Mouse (Mus musculus) neural tube, embryonic 15.5 days (tissue): ENCODE results near the gene Cryzl2. TPM values are rescaled to one million over a fixed set of nuclear protein-coding genes. Genes with fewer than 3 reads are reported as not detected.

Source experiments
- ATAC-seq: fragments of 200-750 bp; cut with Nextera tagmentation; 2 replicates; pipeline ENCODE4 v1.8.0; 2017; ENCODE audit warnings: mild to moderate bottlenecking, moderate TSS enrichment, moderate library complexity; ENCODE audit not compliant: low FRiP score
- H3K27ac ChIP-seq: fragments of 300-500 bp; sonication (generic); replicated peaks from 2 replicates; pipeline ENCODE4 v1.5.1; 2015; ENCODE audit warnings: mild to moderate bottlenecking, inconsistent platforms
- H3K27me3 ChIP-seq: fragments of 300-500 bp; sonication (generic); replicated peaks from 2 replicates; pipeline ENCODE4 v1.6.1; 2015; ENCODE audit warnings: inconsistent platforms
- H3K36me3 ChIP-seq: fragments of 300-500 bp; sonication (generic); 2 replicates; pipeline ENCODE4 v1.6.1; 2015; ENCODE audit warnings: inconsistent platforms
- H3K4me1 ChIP-seq: fragments of 300-500 bp; sonication (generic); 2 replicates; pipeline ENCODE4 v1.6.1; 2015; ENCODE audit warnings: inconsistent platforms
- H3K4me2 ChIP-seq: fragments of 300-500 bp; sonication (generic); 2 replicates; pipeline ENCODE4 v1.6.1; 2015; ENCODE audit warnings: inconsistent platforms, mild to moderate bottlenecking, moderate library complexity
- H3K4me3 ChIP-seq: fragments of 300-500 bp; sonication (generic); replicated peaks from 2 replicates; pipeline ENCODE4 v1.5.1; 2015; ENCODE audit warnings: mild to moderate bottlenecking, inconsistent platforms
- H3K9ac ChIP-seq: fragments of 300-500 bp; sonication (generic); replicated peaks from 2 replicates; pipeline ENCODE4 v1.6.1; 2015; ENCODE audit warnings: mild to moderate bottlenecking, inconsistent platforms
- H3K9me3 ChIP-seq: fragments of 300-500 bp; sonication (generic); replicated peaks from 2 replicates; pipeline ENCODE4 v1.6.1; 2016; ENCODE audit warnings: inconsistent platforms
- WGBS: fragments of 180-500 bp; shearing (Covaris S2); methylation state at CpG from one replicate; pipeline ENCODE4 v1.1.7; 2015; ENCODE audit warnings: mixed read lengths; 5-methylcytosine and 5-hydroxymethylcytosine counted together
- polyA plus RNA-seq: library from polyadenylated mRNA; unstranded; fragments of >200 nt; fragmentation: Nextera tagmentation; extraction: Ambion mirVana; gene quantifications from 2 replicates; pipeline ENCODE4 v1.2.1, GENCODE M21; 2015

The Cryzl2 gene
- polyA plus RNA-seq, 1 experiment from 2014 or later = 6.5 TPM

DNA sequence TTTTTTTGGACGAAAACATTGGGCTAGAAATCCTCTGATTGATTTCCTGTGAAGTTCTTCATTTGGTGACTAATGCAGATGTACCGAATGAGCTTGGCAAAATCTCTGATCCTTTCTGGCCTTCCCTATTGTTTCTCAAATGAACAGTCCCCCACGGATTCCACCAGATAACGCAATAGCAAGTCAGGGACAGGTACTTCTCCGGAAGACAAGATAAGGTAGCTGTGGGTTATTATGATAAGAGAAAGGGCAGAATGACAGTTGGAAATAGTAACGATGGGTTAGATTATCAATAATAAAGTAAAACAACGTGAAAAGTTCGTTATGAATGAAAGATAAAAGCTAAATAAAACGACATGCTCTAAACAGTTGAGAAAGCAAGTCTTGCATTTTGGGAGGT is 55.2 kb downstream of the Cryzl2 start:
- no peak for ATAC-seq

DNA sequence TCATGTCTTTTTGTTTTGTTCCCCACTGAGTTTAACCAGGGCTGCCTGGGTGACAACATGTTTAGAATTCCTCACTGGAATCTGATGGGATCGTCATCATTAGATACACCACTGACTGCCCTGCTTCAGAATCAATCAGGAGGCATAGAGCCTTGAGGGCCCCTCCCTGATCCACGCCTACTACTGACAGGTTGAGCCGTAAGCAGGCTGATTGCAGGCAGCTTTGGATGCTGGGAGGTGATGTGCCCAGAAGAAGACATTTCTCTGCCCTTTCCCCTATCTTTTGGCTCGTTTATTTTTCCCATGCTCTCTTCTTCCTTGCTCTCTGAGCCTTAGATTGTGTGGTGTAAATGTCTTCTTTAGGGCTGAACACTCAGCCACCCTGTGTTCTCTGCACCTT is 55.9 kb downstream of the Cryzl2 start:
- H3K9ac ChIP-seq = no peak overlapping the region
- H3K9me3 ChIP-seq = no peaks in the 10 kb centered on the region
- no peak for ATAC-seq
- H3K27ac ChIP-seq = no peak overlapping the region
- no peak overlapping the region for H3K4me3 ChIP-seq
- H3K27me3 ChIP-seq = 0 out of 2 replicates have a peak, but pooled peaks cover 3% of the 10 kb centered on the region
- peaks cover 17% of the 10 kb centered on the region for H3K4me1 ChIP-seq
- no peak overlapping the region for H3K4me2 ChIP-seq
- 78% methylated on average over 4 of the region's 4 CpGs for WGBS
- H3K36me3 ChIP-seq = no peaks in the 10 kb centered on the region

More for the DNA sequence above, 55.2 kb downstream of the Cryzl2 start:
- no peak overlapping the region for H3K9ac ChIP-seq
- H3K27me3 ChIP-seq = 0 out of 2 replicates have a peak, but pooled peaks cover 4% of the 10 kb centered on the region
- H3K27ac ChIP-seq = no peak overlapping the region
- H3K9me3 ChIP-seq = no peaks in the 10 kb centered on the region
- H3K4me2 ChIP-seq = no peak overlapping the region
- no peak overlapping the region for H3K4me3 ChIP-seq
- 83% methylated on average over 9 of the region's 9 CpGs for WGBS
- peaks cover 16% of the 10 kb centered on the region for H3K4me1 ChIP-seq
- H3K36me3 ChIP-seq = no peaks in the 10 kb centered on the region

DNA sequence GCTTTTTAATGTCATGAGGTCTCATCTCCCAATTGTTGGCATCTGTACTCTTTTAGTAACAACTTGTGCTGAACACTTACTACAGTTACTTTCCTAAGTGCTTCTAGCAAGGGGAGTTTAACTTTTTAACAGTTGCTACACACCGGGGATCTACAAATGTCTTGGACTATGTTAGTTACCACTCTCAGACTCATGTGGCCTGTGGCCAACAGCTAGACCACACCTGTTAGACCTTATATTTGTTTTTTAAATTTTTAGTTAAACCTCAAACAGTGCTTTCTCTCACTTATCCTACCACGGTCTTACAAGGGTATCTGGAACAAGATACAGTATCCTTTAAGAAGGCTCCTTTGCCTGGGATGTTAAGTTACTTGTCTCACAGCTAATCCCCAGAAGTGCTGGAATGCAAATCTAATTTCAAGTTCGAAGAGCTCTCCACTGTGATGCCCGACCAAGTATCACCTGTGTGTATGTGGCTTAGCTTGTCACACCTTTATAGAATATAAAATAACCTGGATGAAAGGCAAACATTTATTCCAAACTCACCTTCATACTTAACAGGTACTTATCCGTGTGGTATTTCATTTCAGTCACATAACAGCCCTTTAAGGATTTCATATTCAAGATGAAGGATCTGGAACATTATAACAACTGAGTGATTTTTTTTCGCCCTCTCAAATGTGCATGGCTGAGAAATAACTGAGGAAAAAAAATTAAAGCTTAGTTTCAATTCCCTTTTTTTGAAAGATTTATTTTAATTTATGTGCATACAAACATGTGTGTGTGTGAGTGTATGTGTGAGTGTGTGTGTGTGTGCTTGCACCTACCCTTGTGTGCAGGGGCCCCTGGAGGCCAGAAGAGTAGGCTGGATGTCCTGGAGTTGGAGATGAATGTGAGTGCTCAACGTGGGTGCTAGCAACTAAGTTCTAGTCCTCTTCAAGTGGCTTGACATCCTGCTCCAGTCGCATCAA is 58.7 kb downstream of the Cryzl2 start:
- no peak overlapping the region for H3K27ac ChIP-seq

DNA sequence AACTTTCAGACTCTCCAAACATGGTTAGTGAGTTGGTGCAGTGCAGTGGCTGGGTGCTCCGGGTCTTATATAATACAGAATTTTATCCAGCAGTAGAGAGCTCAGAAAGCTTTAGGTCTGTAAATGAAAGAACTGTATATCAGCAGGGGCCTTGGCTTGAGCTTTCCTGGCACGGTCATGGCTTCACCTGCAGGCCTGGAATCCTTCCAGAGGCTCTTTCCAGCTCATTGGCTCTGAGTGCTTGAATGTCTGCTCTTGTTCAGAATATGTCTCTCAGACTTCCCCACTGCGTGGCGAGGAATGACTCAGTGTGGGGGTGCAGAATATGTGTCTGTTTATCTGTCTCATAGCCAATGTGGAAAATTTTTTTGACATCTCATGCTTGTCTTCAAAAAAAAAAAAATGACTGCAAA is 59.7 kb downstream of the Cryzl2 start:
- WGBS = 29% methylated on average over 4 of the region's 4 CpGs
- no peak overlapping the region for H3K27ac ChIP-seq
- no peaks in the 10 kb centered on the region for H3K27me3 ChIP-seq
- H3K4me3 ChIP-seq = no peak overlapping the region
- H3K4me1 ChIP-seq = peaks cover 12% of the 10 kb centered on the region
- H3K9me3 ChIP-seq = no peaks in the 10 kb centered on the region
- H3K36me3 ChIP-seq = no peaks in the 10 kb centered on the region
- H3K9ac ChIP-seq = no peak overlapping the region
- peak; percentile 53; the same call in 1 of the 2 replicates for ATAC-seq
- no peak overlapping the region for H3K4me2 ChIP-seq

More for the DNA sequence above, 58.7 kb downstream of the Cryzl2 start:
- no peaks in the 10 kb centered on the region for H3K9me3 ChIP-seq
- ATAC-seq = no peak
- H3K36me3 ChIP-seq = no peaks in the 10 kb centered on the region
- no peak overlapping the region for H3K9ac ChIP-seq
- peaks cover 12% of the 10 kb centered on the region for H3K4me1 ChIP-seq
- H3K27me3 ChIP-seq = no peaks in the 10 kb centered on the region
- H3K4me2 ChIP-seq = no peak overlapping the region
- no peak overlapping the region for H3K4me3 ChIP-seq
- WGBS = 90% methylated on average over 8 of the region's 8 CpGs

DNA sequence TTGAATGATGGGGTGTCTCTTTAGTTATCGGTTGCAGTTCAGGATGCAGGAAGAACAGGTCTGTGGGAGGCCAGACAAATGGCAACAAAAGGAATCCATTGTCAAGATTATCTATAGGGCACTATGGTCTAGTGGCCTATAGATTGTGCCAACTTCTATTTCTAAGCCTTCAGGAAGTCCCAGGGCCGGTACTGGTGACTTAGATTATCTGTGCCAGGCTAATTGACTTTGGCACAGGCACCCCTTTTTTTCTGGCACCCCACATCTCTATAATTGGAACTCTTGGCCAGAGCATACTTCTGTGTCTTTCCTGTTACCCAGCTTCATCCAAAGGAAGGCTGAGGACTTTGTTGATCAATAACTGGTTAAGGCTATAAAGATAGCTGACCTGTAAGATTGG is 61.0 kb downstream of the Cryzl2 start:
- no peak; the same call in 1 of the 2 replicates for ATAC-seq
- H3K27ac ChIP-seq = no peak overlapping the region
- H3K9ac ChIP-seq = no peak overlapping the region
- no peak overlapping the region for H3K4me3 ChIP-seq
- H3K36me3 ChIP-seq = no peaks in the 10 kb centered on the region
- H3K4me2 ChIP-seq = no peak overlapping the region
- H3K9me3 ChIP-seq = no peaks in the 10 kb centered on the region
- 73% methylated on average over 2 of the region's 2 CpGs for WGBS
- H3K4me1 ChIP-seq = peaks cover 12% of the 10 kb centered on the region
- no peaks in the 10 kb centered on the region for H3K27me3 ChIP-seq

DNA sequence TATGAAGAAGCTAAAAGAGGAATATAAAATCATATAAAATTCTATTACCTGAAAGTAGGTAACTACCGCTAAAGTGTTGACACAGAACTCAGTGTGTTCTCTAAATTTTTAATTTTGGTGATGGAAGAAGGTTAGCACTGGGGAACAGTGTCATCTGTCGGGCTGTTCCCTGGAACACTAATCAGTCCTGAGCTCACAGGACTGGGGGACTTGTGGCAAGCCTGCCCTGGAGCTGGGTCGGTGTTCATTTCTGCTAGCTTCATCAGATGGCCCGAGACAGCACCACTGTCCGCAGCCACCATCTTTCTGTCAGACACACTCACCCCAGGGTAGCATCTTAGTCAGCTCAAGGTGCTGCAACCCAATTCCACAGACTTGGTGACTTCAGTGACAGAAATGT is 63.9 kb downstream of the Cryzl2 start:
- H3K4me1 ChIP-seq = peaks cover 12% of the 10 kb centered on the region
- no peak for ATAC-seq
- H3K36me3 ChIP-seq = no peaks in the 10 kb centered on the region
- H3K4me2 ChIP-seq = no peak overlapping the region
- H3K4me3 ChIP-seq = no peak overlapping the region
- H3K9me3 ChIP-seq = no peaks in the 10 kb centered on the region
- no peaks in the 10 kb centered on the region for H3K27me3 ChIP-seq
- 93% methylated on average over 5 of the region's 5 CpGs for WGBS
- no peak overlapping the region for H3K27ac ChIP-seq
- H3K9ac ChIP-seq = no peak overlapping the region

DNA sequence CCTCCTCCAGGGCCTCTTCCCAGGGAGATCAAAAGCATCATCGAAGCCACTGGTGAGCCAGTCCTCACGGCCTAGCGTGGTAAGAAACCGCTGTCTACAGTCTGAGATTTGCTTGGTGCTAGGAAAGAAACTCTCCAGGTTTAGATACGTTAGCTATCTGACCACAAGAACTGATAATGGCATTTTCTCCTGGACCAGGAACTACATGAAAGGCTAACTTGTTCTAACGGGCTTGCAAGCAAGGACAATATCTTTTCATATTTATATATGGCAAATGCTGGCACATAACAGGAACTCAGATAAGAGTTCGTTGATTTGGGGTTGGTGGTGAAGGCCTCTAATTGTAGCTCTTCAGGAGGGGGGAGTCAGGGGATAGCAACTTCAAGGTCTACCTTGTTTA is 66.4 kb downstream of the Cryzl2 start:
- Histone ChIP-seq H3K9ac (no peak overlapping the region), H3K36me3 (no peaks in the 10 kb centered on the region), H3K27me3 (no peaks in the 10 kb centered on the region), H3K4me1 (no peaks in the 10 kb centered on the region), H3K27ac (no peak overlapping the region), H3K9me3 (no peaks in the 10 kb centered on the region), H3K4me3 (no peak overlapping the region), H3K4me2 (no peak overlapping the region)
- no peak for ATAC-seq
- 92% methylated on average over 7 of the region's 7 CpGs for WGBS

DNA sequence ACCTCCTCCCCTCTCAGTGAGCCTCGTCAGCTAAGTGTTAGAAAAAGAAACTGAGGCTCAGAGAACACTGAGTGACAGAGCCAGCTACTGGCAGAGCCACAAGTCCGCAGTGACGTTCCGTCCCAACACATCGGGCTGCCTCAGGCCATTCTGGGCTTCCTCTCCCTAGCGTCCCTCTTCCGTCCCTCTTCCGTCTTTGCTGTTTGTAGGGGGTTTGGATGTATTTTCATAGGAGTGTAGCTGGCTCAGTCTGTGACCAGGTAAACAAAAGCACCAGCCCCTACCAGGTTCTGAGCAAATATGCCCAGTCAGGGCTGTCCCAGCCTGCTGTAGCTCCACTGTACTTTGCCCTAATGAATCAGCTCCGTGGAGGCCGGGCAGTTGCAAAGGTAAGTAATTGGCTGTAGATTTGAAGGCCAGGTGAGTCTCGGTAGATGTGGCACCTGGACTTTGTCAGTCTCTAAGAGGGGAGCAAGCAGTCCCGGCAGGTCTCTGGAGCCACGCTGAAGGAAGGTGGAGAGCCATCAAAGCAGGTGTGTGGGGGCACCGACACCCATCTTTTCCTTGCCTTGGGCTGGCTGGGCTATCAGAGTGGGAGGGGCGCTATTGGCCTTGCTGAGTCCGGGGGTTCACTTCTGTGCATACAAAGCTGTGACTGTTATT is 67.4 kb downstream of the Cryzl2 start:
- no peaks in the 10 kb centered on the region for H3K27me3 ChIP-seq
- H3K9me3 ChIP-seq = no peaks in the 10 kb centered on the region
- no peak overlapping the region for H3K27ac ChIP-seq
- no peaks in the 10 kb centered on the region for H3K36me3 ChIP-seq
- no peak overlapping the region for H3K4me3 ChIP-seq
- H3K4me2 ChIP-seq = no peak overlapping the region
- no peaks in the 10 kb centered on the region for H3K4me1 ChIP-seq
- ATAC-seq = no peak
- WGBS = 93% methylated on average over 16 of the region's 16 CpGs
- H3K9ac ChIP-seq = no peak overlapping the region

DNA sequence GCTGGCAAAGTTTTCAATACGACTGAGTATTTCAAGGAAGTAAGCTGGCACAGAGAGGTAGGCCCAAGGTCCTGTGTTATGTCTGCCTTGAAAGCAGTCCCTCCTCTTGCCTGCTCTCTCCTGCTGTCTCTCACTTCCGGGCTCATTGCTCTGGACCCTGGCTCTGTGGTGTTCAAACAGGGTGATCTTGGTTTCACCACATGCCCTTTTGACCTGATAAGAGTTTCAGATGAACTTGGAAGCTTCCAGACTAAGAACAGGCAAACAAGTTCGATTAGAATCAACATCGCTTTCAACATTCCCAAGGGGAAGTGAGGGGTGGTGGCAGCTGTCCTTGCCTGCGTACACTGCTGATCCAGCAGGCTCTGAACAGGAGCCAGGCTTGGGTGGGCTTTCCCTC is 68.2 kb downstream of the Cryzl2 start:
- H3K36me3 ChIP-seq = no peaks in the 10 kb centered on the region
- H3K9ac ChIP-seq = no peak overlapping the region
- H3K9me3 ChIP-seq = no peaks in the 10 kb centered on the region
- no peaks in the 10 kb centered on the region for H3K27me3 ChIP-seq
- ATAC-seq = no peak
- H3K27ac ChIP-seq = no peak overlapping the region
- H3K4me3 ChIP-seq = no peak overlapping the region
- no peaks in the 10 kb centered on the region for H3K4me1 ChIP-seq
- H3K4me2 ChIP-seq = no peak overlapping the region
- WGBS = 71% methylated on average over 5 of the region's 5 CpGs

DNA sequence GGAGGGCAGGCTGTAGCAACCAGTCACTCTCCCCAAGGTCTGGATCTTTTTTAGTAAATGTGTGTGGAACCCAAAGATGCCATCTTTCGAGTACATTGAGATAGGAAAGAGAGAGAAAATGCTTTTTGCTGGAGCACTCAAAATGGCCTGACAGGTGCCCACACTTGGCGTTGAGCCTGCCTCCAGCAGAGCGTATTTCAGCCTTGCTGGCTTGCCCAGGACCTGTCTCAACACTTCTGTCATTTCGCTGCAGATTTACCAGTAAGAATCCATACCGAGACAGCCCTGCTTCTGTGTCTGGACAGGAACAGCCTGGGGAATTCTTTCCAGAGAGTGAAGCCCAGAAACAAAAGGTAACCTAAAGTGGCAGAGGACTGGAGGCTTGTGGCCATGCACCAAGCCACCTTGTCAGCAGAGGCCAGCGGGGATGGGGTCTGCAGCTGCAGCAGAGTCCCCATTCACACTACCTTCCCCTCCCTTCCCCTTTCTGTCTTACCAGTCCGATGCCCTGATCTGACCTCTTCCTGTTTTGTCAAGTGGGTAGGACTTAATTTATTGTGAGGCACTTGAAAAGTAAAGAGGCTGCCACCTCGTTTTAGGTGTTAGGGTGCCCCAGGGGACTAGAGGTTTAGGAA is 74.6 kb downstream of the Cryzl2 start:
- Histone ChIP-seq H3K4me3 (no peak overlapping the region), H3K27ac (no peak overlapping the region), H3K27me3 (peaks cover 2% of the 10 kb centered on the region; the same call in 1 of the 2 replicates), H3K9ac (no peak overlapping the region), H3K36me3 (no peaks in the 10 kb centered on the region), H3K4me1 (0 out of 2 replicates have a peak, but pooled peaks cover 4% of the 10 kb centered on the region), H3K9me3 (no peaks in the 10 kb centered on the region), H3K4me2 (no peak overlapping the region)
- ATAC-seq = no peak
- 42% methylated on average over 8 of the region's 8 CpGs for WGBS

DNA sequence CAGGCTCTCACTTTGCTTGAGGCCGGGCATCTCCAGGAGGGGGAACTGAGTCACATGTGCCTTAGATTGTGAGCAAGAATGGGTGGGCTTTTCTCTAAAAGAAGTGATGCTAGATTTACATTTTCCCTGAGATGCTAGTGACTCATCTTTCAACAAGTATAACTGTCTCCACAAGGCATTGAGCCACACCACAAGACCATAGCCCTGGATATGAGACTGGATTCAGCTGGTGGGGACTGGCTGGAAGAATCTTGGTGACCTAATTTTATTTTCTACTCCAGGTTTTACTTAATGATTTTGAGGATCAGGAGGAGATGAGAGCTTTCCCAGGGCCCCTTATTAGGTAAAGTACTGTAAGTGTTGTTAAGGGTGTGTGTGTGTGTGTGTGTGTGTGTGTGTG is 77.2 kb downstream of the Cryzl2 start:
- H3K4me2 ChIP-seq = no peak overlapping the region
- H3K27ac ChIP-seq = no peak overlapping the region
- peaks cover 2% of the 10 kb centered on the region; the same call in 1 of the 2 replicates for H3K27me3 ChIP-seq
- 0 out of 2 replicates have a peak, but pooled peaks cover 4% of the 10 kb centered on the region for H3K4me1 ChIP-seq
- H3K9ac ChIP-seq = no peak overlapping the region
- no peak overlapping the region for H3K4me3 ChIP-seq
- no peaks in the 10 kb centered on the region for H3K36me3 ChIP-seq
- H3K9me3 ChIP-seq = no peaks in the 10 kb centered on the region
- WGBS = 86% methylated on average over 1 of the region's 1 CpGs
- ATAC-seq = no peak
